In genomic region chr6:88874868-88875508, GRCm38 (mm10) we compare ENCODE assay signal across 8 mouse cellular contexts. TPM values are rescaled to one million over a fixed set of nuclear protein-coding genes. Genes with fewer than 3 reads are reported as not detected.
A peak's percentile ranks its signal among the peaks of the same experiment; 100 is the strongest.
DNase-seq lines count a peak whose midpoint lies in the region; ATAC-seq and TF ChIP-seq lines count a peak whose summit lies in the region.

TSS of gene Podxl2 (minus strand) at chr6:88875044.

- TF ChIP-seq CTCF in cerebellum, adult 2 months (IDR thresholded peaks at IDR 0.05; ENCODE audit: borderline replicate concordance, insufficient read depth, low read depth, low read length) = no peak
- no peak for TF ChIP-seq CTCF in lung, embryonic 14.5 days (IDR thresholded peaks at IDR 0.05; ENCODE audit: low read depth)

- H3K27me3 ChIP-seq in cerebellum, adult 2 months (ENCODE audit: control insufficient read depth, insufficient read depth, low read length) = no peaks in the 10 kb centered on the region
- H3K27me3 ChIP-seq in lung, embryonic 14.5 days (ENCODE audit: insufficient read depth, low read length) = peaks cover 10% of the 10 kb centered on the region; the same call in 1 of the 2 replicates

- H3K36me3 ChIP-seq in ES-E14 (ENCODE audit: control insufficient read depth, insufficient read depth, low read length, poor library complexity, severe bottlenecking) = peaks cover under 1% of the 10 kb centered on the region; the same call in 1 of the 2 replicates
- H3K36me3 ChIP-seq in lung, embryonic 14.5 days (ENCODE audit: insufficient read depth) = no peaks in the 10 kb centered on the region

- peak within 1 kb of the TSS; percentile 66 to 85 for H3K4me3 ChIP-seq in ES-E14 (ENCODE audit: insufficient read depth in 1 of 2, low read depth in 1 of 2, low read length in 2 of 2, poor library complexity in 1 of 2, severe bottlenecking in 1 of 2)
- H3K4me3 ChIP-seq in cerebellum, adult 2 months (replicated peaks; ENCODE audit: insufficient read depth, low read depth, low read length) = peak within 1 kb of the TSS; percentile 86
- H3K4me3 ChIP-seq in lung, embryonic 14.5 days (ENCODE audit: low read depth, low read length) = peak within 1 kb of the TSS; percentile 76

- intact Hi-C loops in heart, postnatal 14 days (cut with DNase I) = no loop called here

- DNase-seq in ES-E14 (ENCODE audit: low read depth, low spot score) = peak; percentile 41
- DNase-seq in cerebellum, adult 2 months = peak; percentile 89 to 90
- DNase-seq in forelimb bud, embryonic 11.5 days (ENCODE audit: low read depth, low spot score) = peak; percentile 74
- peak; percentile 87 to 88 for DNase-seq in heart, postnatal 14 days
- peak; percentile 46 to 75 for DNase-seq in layer of hippocampus, adult 8-10 months (ENCODE audit: low spot score in 2 of 2)
- DNase-seq in lung, embryonic 14.5 days = peak; percentile 91
- DNase-seq in ovary, postnatal 10 days (ENCODE audit: low spot score) = peak; percentile 35
- DNase-seq in urinary bladder, postnatal 14 days (ENCODE audit: low spot score) = peak; percentile 69

- ATAC-seq in lung, embryonic 14.5 days (ENCODE audit: insufficient read depth) = peak; percentile 68

- no peaks in the 10 kb centered on the region for H3K9me3 ChIP-seq in ES-E14 (ENCODE audit: control insufficient read depth, insufficient read depth, low read depth, low read length)
- H3K9me3 ChIP-seq in lung, embryonic 14.5 days (ENCODE audit: low read depth, low read length) = no peaks in the 10 kb centered on the region

- H3K4me2 ChIP-seq in lung, embryonic 14.5 days = peak within 1 kb of the TSS; percentile 99

- peak; percentile 38; the same call in 1 of the 2 replicates for TF ChIP-seq POLR2A in cerebellum, adult 2 months (IDR thresholded peaks at IDR 0.05; ENCODE audit: borderline replicate concordance, insufficient read depth, low read length)

- 6% methylated on average over 62 of the region's 63 CpGs for WGBS in cerebellum, adult 2 months
- WGBS in lung, embryonic 14.5 days = 6% methylated on average over 63 of the region's 63 CpGs

- H3K9ac ChIP-seq in ES-E14 (ENCODE audit: insufficient read depth, low read depth, low read length, poor library complexity, severe bottlenecking) = peak within 1 kb of the TSS; percentile 59
- peak within 1 kb of the TSS; percentile 73 for H3K9ac ChIP-seq in lung, embryonic 14.5 days

- in situ Hi-C loops in ES-E14 (cut with MboI; ENCODE audit: low sequenced_read_pairs in 2 of 2, unreplicated experiment in 2 of 2) = loop anchor here in 1 of 2 experiments (25.0 kb wide), 1 partner anchor 963 kb away; the partner anchor contains the start of gene Hmces

- H3K27ac ChIP-seq in ES-E14 (ENCODE audit: insufficient read depth, low read depth, low read length, poor library complexity, severe bottlenecking) = no peak within 1 kb of the TSS
- H3K27ac ChIP-seq in cerebellum, adult 2 months (ENCODE audit: insufficient read depth, low read length) = peak within 1 kb of the TSS; percentile 45
- no peak within 1 kb of the TSS for H3K27ac ChIP-seq in lung, embryonic 14.5 days (ENCODE audit: low read depth)

- peaks cover 0 to 3% of the 10 kb centered on the region in 2 experiments; a peak in 1 of 4 replicates for H3K4me1 ChIP-seq in ES-E14 (ENCODE audit: control insufficient read depth in 2 of 2, insufficient read depth in 2 of 2, low read length in 2 of 2, poor library complexity in 1 of 2)
- H3K4me1 ChIP-seq in cerebellum, adult 2 months (ENCODE audit: control insufficient read depth, insufficient read depth, low read length) = peaks cover 24% of the 10 kb centered on the region
- no peaks in the 10 kb centered on the region; the same call in 1 of the 2 replicates for H3K4me1 ChIP-seq in lung, embryonic 14.5 days (ENCODE audit: insufficient read depth)

TF ChIP-seq in ES-E14, 5 proteins besides CTCF, POLR2A, EP300 and RAD21:
- TF ChIP-seq ZNF384 (IDR thresholded peaks at IDR 0.05; ENCODE audit: low read depth, low read length) (no peak), HCFC1 (IDR thresholded peaks at IDR 0.05; ENCODE audit: borderline replicate concordance, insufficient read depth, low read length) (no peak), CHD2 (IDR thresholded peaks at IDR 0.05; ENCODE audit: low read depth, low read length) (no peak), ZC3H11A (IDR thresholded peaks at IDR 0.05; ENCODE audit: borderline replicate concordance, low read depth, low read length) (no peak), MAFK (IDR thresholded peaks at IDR 0.05; ENCODE audit: insufficient read depth, low read depth, low read length) (no peak)

RNA-seq across cellular contexts. Expression of gene Podxl2, which starts in this region (rescaled TPM):
- 5.0 and 5.7 TPM in 2 replicates for total RNA-seq in ES-E14 (2012; rRNA removed)
- polyA plus RNA-seq in cerebellum, adult 2 months (2012; rRNA removed) = 538 and 541 TPM in 2 replicates
- 10 to 100 TPM; 26.7 to 27.4 TPM for total RNA-seq in heart, postnatal 14 days (2021)
- 100 to 1,000 TPM; 160 to 178 (median 170) TPM for total RNA-seq in layer of hippocampus, adult 8-10 months (2022)
- 52.0 and 56.7 TPM in 2 replicates for polyA plus RNA-seq in lung, embryonic 14.5 days (2014; fragmentation: Nextera tagmentation; extraction: Ambion mirVana)

Comparison
In these comparisons a context has a peak if more than half of its experiments do, and no peak if none do; other contexts are left out.
1. RNA of gene Podxl2 (total RNA-seq): 160 to 178 TPM in layer of hippocampus, adult 8-10 months; 26.7 to 27.4 TPM in heart, postnatal 14 days and 5.0 to 5.7 TPM in ES-E14; every median in the first group is over 4 times any median in the second.
2. DNase-seq: peak in every context shown above with its lines; median percentile 91 in lung, embryonic 14.5 days; 90 in cerebellum, adult 2 months; 88 in heart, postnatal 14 days; 74 in forelimb bud, embryonic 11.5 days; 69 in urinary bladder, postnatal 14 days; 60 in layer of hippocampus, adult 8-10 months; 41 in ES-E14; 35 in ovary, postnatal 10 days.
3. Peak in every context shown above with its lines, with median percentiles within 50 percentile points of each other: H3K4me3 ChIP-seq.